Mouse (Mus musculus) heart, postnatal 14 days (tissue): ENCODE data around the gene Prpf40a. TPM values are rescaled to one million over a fixed set of nuclear protein-coding genes. Genes with fewer than 3 reads are reported as not detected.

Experiments used
- DNase-seq, 2 experiments: peaks; one replicate each; pipeline ENCODE4 v3.0.0; 2021 to 2022
- intact Hi-C: fragments of 180-260 bp; cut with DNase I; formaldehyde crosslinking; loops from one replicate; pipeline ENCODE4 v1.15.1; 2025
- total RNA-seq, 2 experiments: library from RNA; stranded (reverse); gene quantifications; 2 replicates each; pipeline ENCODE4 v1.2.3; 2021

The Prpf40a gene
- total RNA-seq, 2 experiments from 2014 or later, result 36.2 TPM

GRCm38 (mm10) chr2:53108547-53108946 lies 82.5 kb downstream of the Prpf40a start:
- DNase-seq, result no peak
- intact Hi-C loops, result no loop called here

GRCm38 (mm10) chr2:53106472-53106871 lies 84.6 kb downstream of the Prpf40a start:
- intact Hi-C loops, result no loop called here
- no peak for DNase-seq

- intact Hi-C loops, result no loop called here
Measured at GRCm38 (mm10) chr2:53106056-53106455, 85.0 kb downstream of the Prpf40a start.

GRCm38 (mm10) chr2:53105408-53105807 lies 85.7 kb downstream of the Prpf40a start:
- intact Hi-C loops, result no loop called here
- no peak for DNase-seq

More at GRCm38 (mm10) chr2:53106056-53106455, 85.0 kb downstream of the Prpf40a start:
- DNase-seq, result no peak

GRCm38 (mm10) chr2:53102901-53103300 lies 88.2 kb downstream of the Prpf40a start:
- intact Hi-C loops, result no loop called here
- no peak for DNase-seq

- intact Hi-C loops, result no loop called here
Measured at GRCm38 (mm10) chr2:53101885-53102740, 89.0 kb downstream of the Prpf40a start.

GRCm38 (mm10) chr2:53100093-53100492 lies 91.0 kb downstream of the Prpf40a start:
- no peak for DNase-seq
- intact Hi-C loops, result no loop called here

More at GRCm38 (mm10) chr2:53101885-53102740, 89.0 kb downstream of the Prpf40a start:
- DNase-seq, result no peak

- DNase-seq, result no peak
- intact Hi-C loops, result no loop called here
Measured at GRCm38 (mm10) chr2:53095489-53095888, 95.6 kb downstream of the Prpf40a start.

- intact Hi-C loops, result no loop called here
- no peak for DNase-seq
Measured at GRCm38 (mm10) chr2:53095031-53095430, 96.1 kb downstream of the Prpf40a start.

GRCm38 (mm10) chr2:53088744-53089143 lies 102.3 kb downstream of the Prpf40a start:
- DNase-seq, result no peak
- intact Hi-C loops, result loop anchor here (5.0 to 10.0 kb wide), 2 partner anchors 231 to 454 kb away; partner anchors contain the start of gene Fmnl2

GRCm38 (mm10) chr2:53085617-53086202 lies 105.4 kb downstream of the Prpf40a start:
- intact Hi-C loops, result loop anchor here (1.0 to 10.0 kb wide), 4 partner anchors 79 to 451 kb away; partner anchors contain the start of gene Fmnl2
- DNase-seq, result peak; percentile 49 to 71

Other genes with a start within 250 kb of the Prpf40a start
- gene Arl6ip6, start 442 bp upstream of the Prpf40a start, total RNA-seq, result 10 to 100 TPM; 16.2 to 17.9 TPM